Mouse (Mus musculus): ENCODE results near the gene Ryr3. TPM values are rescaled to one million over a fixed set of nuclear protein-coding genes. Genes with fewer than 3 reads are reported as not detected.
A peak's percentile ranks its signal among the peaks of the same experiment; 100 is the strongest.

The Ryr3 gene
- total RNA-seq, 1 experiment, result 5.4 TPM

DNA sequence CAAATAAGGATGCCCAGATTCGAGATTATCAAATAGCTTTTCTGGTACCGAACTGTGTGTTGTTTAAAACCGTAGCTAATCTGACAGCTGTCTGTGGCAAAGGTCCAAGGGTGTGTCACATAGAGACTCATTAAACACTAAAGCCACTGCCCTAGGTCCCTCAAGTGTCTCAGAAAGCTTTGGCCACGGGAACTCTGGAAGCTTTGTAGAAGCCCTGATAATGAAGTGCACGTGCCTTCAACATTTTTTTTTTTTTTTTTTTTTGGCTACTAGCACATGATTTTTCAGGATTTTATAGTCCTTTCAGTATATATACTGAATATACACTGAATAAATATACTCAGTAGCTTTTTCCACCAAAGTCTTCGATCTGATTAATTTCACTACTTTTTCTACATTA lies 489.1 kb downstream of the Ryr3 start:
- Histone ChIP-seq H3K4me3 (ENCODE audit: insufficient read depth in 1 of 2, low read depth in 1 of 2, low read length in 2 of 2, poor library complexity in 1 of 2, severe bottlenecking in 1 of 2) (no peak overlapping the region), H3K9me3 (ENCODE audit: control insufficient read depth, insufficient read depth, low read depth, low read length) (no peaks in the 10 kb centered on the region), H3K36me3 (ENCODE audit: control insufficient read depth, insufficient read depth, low read length, poor library complexity, severe bottlenecking) (no peaks in the 10 kb centered on the region), H3K4me1 (ENCODE audit: control insufficient read depth in 2 of 2, insufficient read depth in 2 of 2, low read length in 2 of 2, poor library complexity in 1 of 2) (peaks cover 0 to 8% of the 10 kb centered on the region in 2 experiments; a peak in 1 of 4 replicates), H3K9ac (ENCODE audit: insufficient read depth, low read depth, low read length, poor library complexity, severe bottlenecking) (no peak overlapping the region), H3K27ac (ENCODE audit: insufficient read depth, low read depth, low read length, poor library complexity, severe bottlenecking) (no peak overlapping the region)
- no peak for DNase-seq (ENCODE audit: low read depth, low spot score)
- TF ChIP-seq CHD2 (IDR thresholded peaks at IDR 0.05; ENCODE audit: low read depth, low read length) (no peak), ZNF384 (IDR thresholded peaks at IDR 0.05; ENCODE audit: low read depth, low read length) (0 out of 2 replicates have a peak, but pooled peaks have one; percentile 18)
- in situ Hi-C loops (cut with MboI; ENCODE audit: low sequenced_read_pairs in 2 of 2, unreplicated experiment in 2 of 2), result no loop called here

DNA sequence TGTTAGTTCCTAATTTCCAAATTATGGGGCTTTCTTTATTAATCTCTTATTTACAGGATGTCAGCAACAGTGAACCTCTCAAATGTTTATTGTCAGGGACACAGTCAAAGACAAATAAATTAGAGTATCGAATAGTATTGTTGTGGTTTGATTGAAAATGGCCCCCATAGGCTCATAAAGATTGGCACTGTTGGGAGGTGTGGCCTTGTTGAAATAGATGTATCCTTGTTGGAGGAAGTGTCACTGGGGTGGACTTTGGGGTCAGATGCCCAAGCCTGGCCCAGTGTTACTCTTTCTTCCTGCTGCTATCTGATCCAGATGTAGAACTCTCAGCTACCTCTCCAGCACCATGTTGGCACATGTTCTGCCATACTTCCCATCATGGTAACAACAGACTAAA lies 495.7 kb downstream of the Ryr3 start:
- Histone ChIP-seq H3K9ac (ENCODE audit: insufficient read depth, low read depth, low read length, poor library complexity, severe bottlenecking) (no peak overlapping the region), H3K27ac (ENCODE audit: insufficient read depth, low read depth, low read length, poor library complexity, severe bottlenecking) (no peak overlapping the region), H3K4me3 (ENCODE audit: insufficient read depth in 1 of 2, low read depth in 1 of 2, low read length in 2 of 2, poor library complexity in 1 of 2, severe bottlenecking in 1 of 2) (no peak overlapping the region), H3K4me1 (ENCODE audit: control insufficient read depth in 2 of 2, insufficient read depth in 2 of 2, low read length in 2 of 2, poor library complexity in 1 of 2) (peaks cover 0 to 8% of the 10 kb centered on the region in 2 experiments; a peak in 2 of 4 replicates), H3K36me3 (ENCODE audit: control insufficient read depth, insufficient read depth, low read length, poor library complexity, severe bottlenecking) (no peaks in the 10 kb centered on the region), H3K9me3 (ENCODE audit: control insufficient read depth, insufficient read depth, low read depth, low read length) (no peaks in the 10 kb centered on the region)
- in situ Hi-C loops (cut with MboI; ENCODE audit: low sequenced_read_pairs in 2 of 2, unreplicated experiment in 2 of 2), result no loop called here
- TF ChIP-seq HCFC1 (IDR thresholded peaks at IDR 0.05; ENCODE audit: borderline replicate concordance, insufficient read depth, low read length) (no peak), ZNF384 (IDR thresholded peaks at IDR 0.05; ENCODE audit: low read depth, low read length) (no peak), CHD2 (IDR thresholded peaks at IDR 0.05; ENCODE audit: low read depth, low read length) (no peak), MAFK (IDR thresholded peaks at IDR 0.05; ENCODE audit: insufficient read depth, low read depth, low read length) (no peak), ZC3H11A (IDR thresholded peaks at IDR 0.05; ENCODE audit: borderline replicate concordance, low read depth, low read length) (no peak)
- no peak for DNase-seq (ENCODE audit: low read depth, low spot score)

DNA sequence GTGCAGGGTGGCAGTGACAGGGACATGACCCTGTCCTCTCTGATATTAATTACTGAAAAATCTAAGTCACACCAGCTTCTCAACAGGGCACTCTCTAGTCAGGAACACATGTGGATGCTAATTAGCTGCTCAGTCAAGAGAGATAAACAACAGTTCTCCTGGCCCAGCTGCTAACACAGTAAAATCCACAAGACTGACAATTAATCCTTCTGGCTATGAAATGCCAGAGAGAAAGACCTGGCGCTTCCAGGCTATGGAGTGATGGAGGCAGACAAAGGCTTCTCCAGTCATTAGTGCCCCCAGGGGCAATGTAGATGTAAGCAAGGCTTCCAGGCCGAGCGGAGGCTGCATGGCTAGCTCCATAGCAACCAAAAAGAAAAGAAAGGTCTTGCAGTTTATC lies 496.2 kb downstream of the Ryr3 start:
- no peaks in the 10 kb centered on the region for H3K36me3 ChIP-seq (ENCODE audit: control insufficient read depth, insufficient read depth, low read length, poor library complexity, severe bottlenecking)
- no peak overlapping the region for H3K27ac ChIP-seq (ENCODE audit: insufficient read depth, low read depth, low read length, poor library complexity, severe bottlenecking)
- DNase-seq (ENCODE audit: low read depth, low spot score), result no peak
- in situ Hi-C loops (cut with MboI; ENCODE audit: low sequenced_read_pairs in 2 of 2, unreplicated experiment in 2 of 2), result no loop called here
- H3K4me3 ChIP-seq (ENCODE audit: insufficient read depth in 1 of 2, low read depth in 1 of 2, low read length in 2 of 2, poor library complexity in 1 of 2, severe bottlenecking in 1 of 2), result no peak overlapping the region
- H3K4me1 ChIP-seq (ENCODE audit: control insufficient read depth in 2 of 2, insufficient read depth in 2 of 2, low read length in 2 of 2, poor library complexity in 1 of 2), result peaks cover 0 to 6% of the 10 kb centered on the region in 2 experiments; a peak in 2 of 4 replicates
- H3K9ac ChIP-seq (ENCODE audit: insufficient read depth, low read depth, low read length, poor library complexity, severe bottlenecking), result no peak overlapping the region
- no peak for TF ChIP-seq CHD2 (IDR thresholded peaks at IDR 0.05; ENCODE audit: low read depth, low read length)
- no peak for TF ChIP-seq HCFC1 (IDR thresholded peaks at IDR 0.05; ENCODE audit: borderline replicate concordance, insufficient read depth, low read length)
- TF ChIP-seq MAFK (IDR thresholded peaks at IDR 0.05; ENCODE audit: insufficient read depth, low read depth, low read length), result no peak
- no peak for TF ChIP-seq ZNF384 (IDR thresholded peaks at IDR 0.05; ENCODE audit: low read depth, low read length)
- TF ChIP-seq ZC3H11A (IDR thresholded peaks at IDR 0.05; ENCODE audit: borderline replicate concordance, low read depth, low read length), result no peak
- H3K9me3 ChIP-seq (ENCODE audit: control insufficient read depth, insufficient read depth, low read depth, low read length), result no peaks in the 10 kb centered on the region

DNA sequence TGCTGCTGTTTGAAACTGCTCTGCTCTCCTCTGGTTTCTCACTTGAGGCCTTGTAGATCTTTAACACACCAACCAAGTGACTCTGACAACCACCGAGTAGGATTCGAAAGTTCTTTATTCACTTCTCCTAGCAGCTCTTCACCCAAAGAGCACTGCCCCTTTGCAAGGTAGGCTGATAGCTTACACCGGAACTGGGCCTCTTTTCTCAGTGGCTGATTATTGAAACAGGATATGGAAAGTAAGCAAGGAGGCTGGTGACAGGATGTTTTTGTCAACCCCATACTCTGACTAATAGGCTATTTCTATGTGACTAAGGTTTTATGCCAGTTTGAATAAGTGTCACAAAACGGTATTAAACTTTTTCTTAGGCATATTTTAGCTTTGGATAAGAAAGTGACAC lies 502.2 kb downstream of the Ryr3 start:
- no peak for DNase-seq (ENCODE audit: low read depth, low spot score)

DNA sequence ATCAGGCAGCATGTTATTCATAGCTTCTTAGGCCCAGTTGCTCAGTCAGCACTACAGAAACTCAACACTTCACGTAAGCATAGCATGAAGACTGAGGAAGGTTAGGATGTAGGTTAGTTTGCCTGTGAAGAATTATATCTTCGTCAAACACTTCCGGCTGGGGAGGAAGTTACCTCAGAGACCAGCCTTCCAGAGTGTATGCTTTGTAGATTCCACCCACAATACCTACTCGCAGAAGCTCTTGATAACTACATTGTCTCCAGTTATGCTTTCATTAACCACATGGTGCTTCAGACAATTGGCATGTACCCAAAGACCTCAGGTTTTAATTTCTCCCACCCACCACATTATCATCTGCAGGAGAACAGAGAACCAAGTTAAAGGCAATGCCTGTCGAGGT lies 535.1 kb downstream of the Ryr3 start:
- Histone ChIP-seq H3K4me1 (ENCODE audit: control insufficient read depth in 2 of 2, insufficient read depth in 2 of 2, low read length in 2 of 2, poor library complexity in 1 of 2) (peaks cover 13 to 17% of the 10 kb centered on the region in 2 experiments), H3K27ac (ENCODE audit: insufficient read depth, low read depth, low read length, poor library complexity, severe bottlenecking) (no peak overlapping the region), H3K36me3 (ENCODE audit: control insufficient read depth, insufficient read depth, low read length, poor library complexity, severe bottlenecking) (no peaks in the 10 kb centered on the region), H3K9ac (ENCODE audit: insufficient read depth, low read depth, low read length, poor library complexity, severe bottlenecking) (no peak overlapping the region), H3K9me3 (ENCODE audit: control insufficient read depth, insufficient read depth, low read depth, low read length) (no peaks in the 10 kb centered on the region), H3K4me3 (ENCODE audit: insufficient read depth in 1 of 2, low read depth in 1 of 2, low read length in 2 of 2, poor library complexity in 1 of 2, severe bottlenecking in 1 of 2) (no peak overlapping the region)
- no peak for DNase-seq (ENCODE audit: low read depth, low spot score)
- in situ Hi-C loops (cut with MboI; ENCODE audit: low sequenced_read_pairs in 2 of 2, unreplicated experiment in 2 of 2), result no loop called here
- TF ChIP-seq MAFK (IDR thresholded peaks at IDR 0.05; ENCODE audit: insufficient read depth, low read depth, low read length), result no peak
- TF ChIP-seq ZC3H11A (IDR thresholded peaks at IDR 0.05; ENCODE audit: borderline replicate concordance, low read depth, low read length), result no peak
- no peak for TF ChIP-seq CHD2 (IDR thresholded peaks at IDR 0.05; ENCODE audit: low read depth, low read length)
- TF ChIP-seq ZNF384 (IDR thresholded peaks at IDR 0.05; ENCODE audit: low read depth, low read length), result no peak
- TF ChIP-seq HCFC1 (IDR thresholded peaks at IDR 0.05; ENCODE audit: borderline replicate concordance, insufficient read depth, low read length), result no peak

More for the DNA sequence above, 502.2 kb downstream of the Ryr3 start:
- H3K9ac ChIP-seq (ENCODE audit: insufficient read depth, low read depth, low read length, poor library complexity, severe bottlenecking), result no peak overlapping the region
- no peaks in the 10 kb centered on the region for H3K9me3 ChIP-seq (ENCODE audit: control insufficient read depth, insufficient read depth, low read depth, low read length)
- no peak for TF ChIP-seq HCFC1 (IDR thresholded peaks at IDR 0.05; ENCODE audit: borderline replicate concordance, insufficient read depth, low read length)
- TF ChIP-seq ZNF384 (IDR thresholded peaks at IDR 0.05; ENCODE audit: low read depth, low read length), result no peak
- TF ChIP-seq ZC3H11A (IDR thresholded peaks at IDR 0.05; ENCODE audit: borderline replicate concordance, low read depth, low read length), result no peak
- no peak for TF ChIP-seq MAFK (IDR thresholded peaks at IDR 0.05; ENCODE audit: insufficient read depth, low read depth, low read length)
- TF ChIP-seq CHD2 (IDR thresholded peaks at IDR 0.05; ENCODE audit: low read depth, low read length), result no peak
- in situ Hi-C loops (cut with MboI; ENCODE audit: low sequenced_read_pairs in 2 of 2, unreplicated experiment in 2 of 2), result no loop called here
- peaks cover 0 to 6% of the 10 kb centered on the region in 2 experiments; a peak in 2 of 4 replicates for H3K4me1 ChIP-seq (ENCODE audit: control insufficient read depth in 2 of 2, insufficient read depth in 2 of 2, low read length in 2 of 2, poor library complexity in 1 of 2)
- no peak overlapping the region for H3K4me3 ChIP-seq (ENCODE audit: insufficient read depth in 1 of 2, low read depth in 1 of 2, low read length in 2 of 2, poor library complexity in 1 of 2, severe bottlenecking in 1 of 2)
- no peaks in the 10 kb centered on the region for H3K36me3 ChIP-seq (ENCODE audit: control insufficient read depth, insufficient read depth, low read length, poor library complexity, severe bottlenecking)
- no peak overlapping the region for H3K27ac ChIP-seq (ENCODE audit: insufficient read depth, low read depth, low read length, poor library complexity, severe bottlenecking)
